Mouse (Mus musculus) erythroblast, embryonic 14.5 days (primary cell): ENCODE data around the gene Hadh. TPM values are rescaled to one million over a fixed set of nuclear protein-coding genes. Genes with fewer than 3 reads are reported as not detected.

Experiments used
- H3K27me3 ChIP-seq: 2 replicates; pipeline ENCODE4 v1.6.1; 2012; ENCODE audit warnings: inconsistent platforms; ENCODE audit not compliant: control insufficient read depth
- H3K36me3 ChIP-seq: 2 replicates; pipeline ENCODE4 v1.6.1; 2012; ENCODE audit warnings: mild to moderate bottlenecking, inconsistent platforms; ENCODE audit not compliant: control insufficient read depth
- H3K4me1 ChIP-seq: 2 replicates; pipeline ENCODE4 v1.6.1; 2012; ENCODE audit warnings: inconsistent platforms; ENCODE audit not compliant: control insufficient read depth
- H3K4me3 ChIP-seq: replicated peaks from 2 replicates; pipeline ENCODE3; 2012; ENCODE audit warnings: moderate library complexity, mild to moderate bottlenecking, inconsistent platforms
- H3K9me3 ChIP-seq: 2 replicates; pipeline ENCODE4 v1.6.1; 2012; ENCODE audit warnings: low read length, inconsistent platforms, mixed read lengths; ENCODE audit not compliant: control insufficient read depth
- GATA1 ChIP-seq: IDR thresholded peaks from 2 replicates; pipeline ENCODE4 v1.6.1; 2012; ENCODE audit warnings: low read length, inconsistent platforms, mixed read lengths
- TAL1 ChIP-seq: IDR thresholded peaks from 3 replicates; pipeline ENCODE4 v1.6.1; 2012; ENCODE audit warnings: low read length, inconsistent platforms, mixed read lengths
- polyA plus RNA-seq: library from polyadenylated mRNA; stranded (reverse); fragments of >175 nt; gene quantifications from 2 replicates; pipeline ENCODE4 v1.2.3, GENCODE M21; 2012

The Hadh gene
- polyA plus RNA-seq, 1 experiment = 0.42 TPM

GRCm38 (mm10) chr3:131259392-131259965, 12.4 kb downstream of the Hadh start:
- Histone ChIP-seq H3K4me1 (no peaks in the 10 kb centered on the region), H3K4me3 (no peak overlapping the region), H3K36me3 (peaks cover 2% of the 10 kb centered on the region; the same call in 1 of the 2 replicates), H3K9me3 (peaks cover 3% of the 10 kb centered on the region; the same call in 1 of the 2 replicates), H3K27me3 (no peaks in the 10 kb centered on the region)
- TF ChIP-seq GATA1 (no peak), TAL1 (no peak)

DNA sequence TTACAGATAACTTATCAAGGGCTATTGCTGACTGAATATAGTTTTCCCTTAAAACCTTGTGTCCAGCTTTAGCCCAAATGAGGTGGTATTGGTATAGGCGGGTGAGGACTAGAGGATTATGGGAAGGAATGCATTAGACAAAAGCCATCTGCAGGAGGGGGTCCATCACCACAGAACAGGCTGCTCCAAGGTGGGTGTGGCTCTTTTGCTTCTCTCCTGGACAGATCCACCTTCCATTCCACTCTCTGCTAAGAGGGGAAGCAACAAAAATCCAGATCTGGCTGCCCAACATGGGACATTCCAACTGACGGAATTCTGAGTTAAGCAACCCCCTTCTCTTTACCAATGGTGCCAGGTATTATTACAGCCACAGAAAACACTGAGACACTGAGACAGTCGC, 13.0 kb downstream of the Hadh start:
- no peaks in the 10 kb centered on the region for H3K4me1 ChIP-seq
- TF ChIP-seq TAL1 = no peak
- TF ChIP-seq GATA1 = no peak
- H3K36me3 ChIP-seq = peaks cover 2% of the 10 kb centered on the region; the same call in 1 of the 2 replicates
- peaks cover 3% of the 10 kb centered on the region; the same call in 1 of the 2 replicates for H3K9me3 ChIP-seq
- H3K4me3 ChIP-seq = no peak overlapping the region
- no peaks in the 10 kb centered on the region for H3K27me3 ChIP-seq

GRCm38 (mm10) chr3:131255399-131255981, 16.4 kb downstream of the Hadh start:
- Histone ChIP-seq H3K4me1 (no peaks in the 10 kb centered on the region), H3K9me3 (no peaks in the 10 kb centered on the region), H3K36me3 (peaks cover 1% of the 10 kb centered on the region; the same call in 1 of the 2 replicates), H3K4me3 (no peak overlapping the region), H3K27me3 (no peaks in the 10 kb centered on the region)
- no peak for TF ChIP-seq GATA1
- no peak for TF ChIP-seq TAL1

DNA sequence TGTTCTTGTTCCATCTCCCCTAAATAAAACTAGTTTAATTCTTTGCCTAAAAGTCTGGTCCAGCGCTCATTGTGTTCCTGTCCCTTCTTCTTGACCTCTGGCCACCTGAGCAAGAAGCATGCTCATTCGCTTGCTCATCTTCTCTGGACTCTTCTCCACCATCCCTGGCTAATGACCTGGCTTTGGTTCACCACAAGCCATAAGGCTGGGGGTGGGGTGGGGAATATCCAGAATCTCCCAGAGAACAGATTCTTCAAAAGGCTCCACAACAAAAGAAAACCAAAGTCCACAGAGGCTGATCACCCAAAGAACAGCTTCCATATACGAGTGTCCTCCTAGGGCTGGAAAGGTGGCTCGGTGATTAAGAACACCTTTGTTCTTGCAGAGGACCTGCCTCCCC, 16.9 kb downstream of the Hadh start:
- TF ChIP-seq GATA1 = no peak
- TF ChIP-seq TAL1 = no peak
- H3K4me1 ChIP-seq = no peaks in the 10 kb centered on the region
- H3K27me3 ChIP-seq = no peaks in the 10 kb centered on the region
- no peak overlapping the region for H3K4me3 ChIP-seq
- H3K36me3 ChIP-seq = no peaks in the 10 kb centered on the region; the same call in 1 of the 2 replicates
- H3K9me3 ChIP-seq = no peaks in the 10 kb centered on the region

GRCm38 (mm10) chr3:131251601-131252000, 20.3 kb downstream of the Hadh start:
- Histone ChIP-seq H3K9me3 (no peaks in the 10 kb centered on the region), H3K27me3 (no peaks in the 10 kb centered on the region), H3K36me3 (peaks cover 4% of the 10 kb centered on the region), H3K4me3 (no peak overlapping the region), H3K4me1 (no peaks in the 10 kb centered on the region)
- no peak for TF ChIP-seq GATA1
- no peak for TF ChIP-seq TAL1

- H3K4me3 ChIP-seq = no peak overlapping the region
- H3K27me3 ChIP-seq = no peaks in the 10 kb centered on the region
- H3K9me3 ChIP-seq = no peaks in the 10 kb centered on the region
- TF ChIP-seq TAL1 = no peak
- no peak for TF ChIP-seq GATA1
- no peaks in the 10 kb centered on the region for H3K4me1 ChIP-seq
- peaks cover 4% of the 10 kb centered on the region for H3K36me3 ChIP-seq
Observed at GRCm38 (mm10) chr3:131250978-131251377, 20.9 kb downstream of the Hadh start.

DNA sequence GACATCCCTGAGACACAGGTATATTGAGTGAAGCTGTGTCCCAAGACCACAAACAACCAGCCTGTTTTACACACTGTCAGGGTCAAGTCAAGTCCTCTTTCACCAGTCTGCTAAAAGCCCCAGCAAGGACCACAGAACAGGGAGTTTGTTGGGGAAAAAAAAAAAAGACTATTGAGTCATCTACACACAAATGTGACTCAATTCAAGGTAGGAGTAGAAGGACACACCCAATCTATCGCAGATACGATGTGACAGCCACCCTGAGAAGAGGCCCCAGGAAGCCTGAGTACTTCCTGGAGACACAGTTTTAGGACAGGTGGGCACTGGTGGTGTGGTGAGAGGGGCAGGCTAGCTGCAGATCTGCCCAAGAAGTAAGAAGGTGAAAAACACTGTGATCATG, 21.6 kb downstream of the Hadh start:
- no peak for TF ChIP-seq GATA1
- TF ChIP-seq TAL1 = no peak
- no peaks in the 10 kb centered on the region for H3K9me3 ChIP-seq
- H3K4me1 ChIP-seq = no peaks in the 10 kb centered on the region
- peaks cover 4% of the 10 kb centered on the region for H3K36me3 ChIP-seq
- H3K27me3 ChIP-seq = no peaks in the 10 kb centered on the region
- H3K4me3 ChIP-seq = no peak overlapping the region

DNA sequence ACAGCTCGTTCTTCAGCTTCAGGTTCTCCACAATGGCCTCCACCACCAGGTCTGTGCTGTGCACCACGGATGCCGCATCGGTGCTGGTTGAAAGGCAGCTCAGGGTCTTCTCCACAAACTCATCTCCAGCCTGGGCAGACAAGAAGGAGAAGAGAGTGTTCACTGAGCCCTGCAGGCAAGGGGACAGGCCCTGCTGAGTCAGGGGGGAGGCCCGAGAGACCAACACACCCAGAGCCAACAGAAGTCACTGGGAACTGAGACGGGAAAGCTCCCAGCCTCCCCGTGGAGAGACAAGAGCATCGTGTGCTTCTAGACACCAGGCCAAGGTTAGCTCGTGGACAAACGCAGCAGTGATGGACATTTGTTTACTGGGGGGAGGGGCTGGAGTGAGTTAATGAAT, 23.5 kb downstream of the Hadh start:
- Histone ChIP-seq H3K27me3 (no peaks in the 10 kb centered on the region), H3K4me1 (no peaks in the 10 kb centered on the region), H3K9me3 (no peaks in the 10 kb centered on the region), H3K4me3 (no peak overlapping the region), H3K36me3 (peaks cover 4% of the 10 kb centered on the region)
- TF ChIP-seq TAL1 (no peak), GATA1 (no peak)

- peaks cover 4% of the 10 kb centered on the region for H3K36me3 ChIP-seq
- no peaks in the 10 kb centered on the region for H3K9me3 ChIP-seq
- H3K4me1 ChIP-seq = no peaks in the 10 kb centered on the region
- H3K4me3 ChIP-seq = no peak overlapping the region
- TF ChIP-seq TAL1 (no peak), GATA1 (no peak)
- no peaks in the 10 kb centered on the region for H3K27me3 ChIP-seq
Observed at GRCm38 (mm10) chr3:131247851-131248250, 24.1 kb downstream of the Hadh start.
